Mouse (Mus musculus): Measurements from ENCODE around the gene 1700049E17Rik1. TPM values are rescaled to one million over a fixed set of nuclear protein-coding genes. Genes with fewer than 3 reads are reported as not detected.
"Not testable (repeated sequence)": the region's sequence is repeated elsewhere in the genome, so short reads cannot be mapped to it uniquely, and the experiment has no call there.

1700049E17Rik1 gene
- not detected in 2 replicates for polyA plus RNA-seq (2014; fragmentation: Nextera tagmentation; extraction: Ambion mirVana)

DNA sequence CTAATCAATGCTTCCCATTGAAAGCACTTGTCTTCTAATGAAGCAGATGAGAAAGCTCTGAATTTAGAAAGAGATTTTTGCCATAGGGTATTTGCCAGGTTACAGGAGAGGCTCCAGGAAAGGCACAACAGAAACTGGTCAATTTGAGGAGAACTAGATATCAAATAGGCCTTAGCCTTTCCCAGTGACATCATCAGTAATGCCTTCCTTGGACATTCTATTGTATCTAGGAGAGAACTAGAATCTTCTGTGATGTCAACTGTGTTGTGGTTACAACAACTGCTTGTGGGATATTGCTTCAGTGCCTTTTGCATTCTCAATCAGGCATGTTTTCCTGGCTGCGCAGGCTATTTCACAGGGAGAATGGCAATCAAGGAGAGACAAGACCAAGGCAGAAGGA lies at the start of gene 1700049E17Rik1:
1700049E17Rik1 (plus strand) TSS at position 301 of the 400 bp plus-strand sequence.
- not testable (repeated sequence) for H3K4me2 ChIP-seq (replicated peaks); H3K36me3 ChIP-seq (replicated peaks; ENCODE audit: control insufficient read depth, insufficient read depth); ATAC-seq (ENCODE audit: low FRiP score); DNase-seq (ENCODE audit: low spot score); H3K27me3 ChIP-seq (ENCODE audit: control insufficient read depth, insufficient read depth, low read length); H3K4me1 ChIP-seq (replicated peaks; ENCODE audit: control insufficient read depth, insufficient read depth, low read length); H3K9me3 ChIP-seq (ENCODE audit: control insufficient read depth, low read length); H3K9ac ChIP-seq; H3K27ac ChIP-seq; H3K4me3 ChIP-seq (replicated peaks; ENCODE audit: low read length)
- no CpG with 5 or more reads among the region's 1 CpGs for WGBS

DNA sequence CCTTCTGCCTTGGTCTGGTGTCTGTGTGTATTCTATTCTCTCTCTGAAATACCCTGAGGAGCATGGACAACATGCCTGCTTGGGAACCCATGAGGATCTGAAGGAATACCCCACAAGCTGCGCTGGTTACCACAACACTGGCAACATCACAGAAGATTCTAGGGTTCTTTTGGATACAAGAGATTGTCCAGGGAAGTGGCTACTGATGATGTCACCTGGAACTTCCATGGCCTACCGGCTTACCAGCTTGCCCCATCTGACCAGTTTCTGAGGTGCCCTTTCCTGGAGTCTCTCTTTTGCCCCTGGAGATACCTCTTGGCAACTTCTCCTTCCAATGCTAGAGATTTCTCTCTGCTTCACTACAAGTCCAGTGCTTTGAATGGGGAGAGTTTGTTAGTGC lies 17.6 kb upstream of the 1700049E17Rik1 start, which contains the start of gene Gm7980:
Gm7980 (minus strand) TSS at position 101 of the 400 bp plus-strand sequence.
- not testable (repeated sequence) for H3K27ac ChIP-seq; ATAC-seq (ENCODE audit: low FRiP score)

DNA sequence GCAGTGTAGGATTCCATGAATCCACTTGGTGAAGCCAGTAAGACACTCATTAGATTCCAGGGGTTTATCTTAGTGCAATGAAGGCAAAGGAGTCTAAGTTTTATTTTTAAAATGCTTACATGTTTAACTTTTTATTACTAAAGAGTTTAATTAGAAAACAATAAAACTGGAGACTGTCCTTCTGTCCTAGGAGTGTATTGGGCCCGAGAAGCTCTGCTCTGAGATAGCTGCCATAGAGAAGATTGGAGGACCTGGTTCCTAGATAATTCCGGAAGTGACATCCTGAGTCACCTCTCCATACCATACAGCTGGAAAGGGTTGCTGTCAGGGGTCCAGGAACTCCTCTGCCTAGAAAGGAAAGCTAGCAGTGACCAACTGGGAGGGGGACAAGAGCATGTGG lies 18.9 kb downstream of the 1700049E17Rik1 start, which contains the start of gene 1700024B05Rik:
1700024B05Rik (plus strand) TSS at position 301 of the 400 bp plus-strand sequence.
- not testable (repeated sequence) for H3K27ac ChIP-seq; H3K27me3 ChIP-seq (ENCODE audit: control insufficient read depth, insufficient read depth, low read length); DNase-seq (ENCODE audit: low spot score); H3K9ac ChIP-seq; H3K9me3 ChIP-seq (ENCODE audit: control insufficient read depth, low read length); H3K36me3 ChIP-seq (replicated peaks; ENCODE audit: control insufficient read depth, insufficient read depth); H3K4me1 ChIP-seq (replicated peaks; ENCODE audit: control insufficient read depth, insufficient read depth, low read length); H3K4me2 ChIP-seq (replicated peaks); ATAC-seq (ENCODE audit: low FRiP score); H3K4me3 ChIP-seq (replicated peaks; ENCODE audit: low read length)
- WGBS = 67% methylated on average over 1 of the region's 2 CpGs

More for the DNA sequence above, 17.6 kb upstream of the 1700049E17Rik1 start, which contains the start of gene Gm7980:
- H3K27me3 ChIP-seq (ENCODE audit: control insufficient read depth, insufficient read depth, low read length); DNase-seq (ENCODE audit: low spot score); H3K4me3 ChIP-seq (replicated peaks; ENCODE audit: low read length); H3K4me2 ChIP-seq (replicated peaks); H3K4me1 ChIP-seq (replicated peaks; ENCODE audit: control insufficient read depth, insufficient read depth, low read length); H3K36me3 ChIP-seq (replicated peaks; ENCODE audit: control insufficient read depth, insufficient read depth); H3K9me3 ChIP-seq (ENCODE audit: control insufficient read depth, low read length); H3K9ac ChIP-seq: not testable (repeated sequence)
- no CpG with 5 or more reads among the region's 2 CpGs for WGBS

DNA sequence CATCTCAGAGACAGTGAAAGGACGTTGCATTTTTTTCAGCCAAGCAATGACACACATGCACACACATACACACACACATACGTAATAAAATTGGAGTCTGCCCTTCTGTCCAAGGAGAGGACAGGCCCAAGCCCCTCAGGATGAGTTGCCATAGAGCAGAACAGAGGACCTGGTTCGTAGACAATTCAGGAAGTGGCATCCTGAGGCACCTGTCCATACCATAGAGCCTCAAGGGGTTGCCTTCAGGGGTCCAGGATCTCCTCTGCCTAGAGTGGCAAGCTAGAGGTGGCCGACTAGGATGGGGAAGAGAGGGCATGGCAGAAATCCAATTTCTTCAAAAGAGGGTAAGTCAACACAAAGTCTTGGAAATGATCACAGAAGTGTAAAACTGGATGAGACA lies 39.3 kb downstream of the 1700049E17Rik1 start:
- WGBS = 73% methylated on average over 4 of the region's 4 CpGs

DNA sequence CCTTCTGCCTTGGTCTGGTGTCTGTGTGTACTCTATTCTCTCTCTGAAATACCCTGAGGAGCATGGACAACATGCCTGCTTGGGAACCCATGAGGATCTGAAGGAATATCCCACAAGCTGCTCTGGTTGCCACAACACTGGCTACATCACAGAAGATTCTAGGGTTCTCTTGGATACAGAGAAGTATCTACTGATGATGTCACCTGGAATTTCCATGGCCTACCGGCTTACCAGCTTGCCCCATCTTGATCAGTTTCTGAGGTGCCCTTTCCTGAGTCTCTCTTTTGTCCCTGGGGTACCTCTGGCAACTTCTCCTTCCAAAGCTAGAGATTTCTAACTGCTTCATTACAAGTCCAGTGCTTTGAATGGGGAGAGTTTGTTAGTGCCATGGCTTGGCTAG lies 43.1 kb downstream of the 1700049E17Rik1 start, which contains the start of gene Gm6401:
Gm6401 (minus strand) TSS at position 101 of the 400 bp plus-strand sequence.
- DNase-seq (ENCODE audit: low spot score); H3K4me1 ChIP-seq (replicated peaks; ENCODE audit: control insufficient read depth, insufficient read depth, low read length); H3K27ac ChIP-seq; H3K9ac ChIP-seq; H3K27me3 ChIP-seq (ENCODE audit: control insufficient read depth, insufficient read depth, low read length); H3K4me3 ChIP-seq (replicated peaks; ENCODE audit: low read length); H3K36me3 ChIP-seq (replicated peaks; ENCODE audit: control insufficient read depth, insufficient read depth); H3K4me2 ChIP-seq (replicated peaks); ATAC-seq (ENCODE audit: low FRiP score); H3K9me3 ChIP-seq (ENCODE audit: control insufficient read depth, low read length): not testable (repeated sequence)
- WGBS = 83% methylated on average over 1 of the region's 1 CpGs

More for the DNA sequence above, 39.3 kb downstream of the 1700049E17Rik1 start:
- H3K9ac ChIP-seq; H3K27ac ChIP-seq; H3K4me1 ChIP-seq (replicated peaks; ENCODE audit: control insufficient read depth, insufficient read depth, low read length); H3K9me3 ChIP-seq (ENCODE audit: control insufficient read depth, low read length); H3K27me3 ChIP-seq (ENCODE audit: control insufficient read depth, insufficient read depth, low read length); H3K36me3 ChIP-seq (replicated peaks; ENCODE audit: control insufficient read depth, insufficient read depth); DNase-seq (ENCODE audit: low spot score); ATAC-seq (ENCODE audit: low FRiP score); H3K4me2 ChIP-seq (replicated peaks); H3K4me3 ChIP-seq (replicated peaks; ENCODE audit: low read length): not testable (repeated sequence)

DNA sequence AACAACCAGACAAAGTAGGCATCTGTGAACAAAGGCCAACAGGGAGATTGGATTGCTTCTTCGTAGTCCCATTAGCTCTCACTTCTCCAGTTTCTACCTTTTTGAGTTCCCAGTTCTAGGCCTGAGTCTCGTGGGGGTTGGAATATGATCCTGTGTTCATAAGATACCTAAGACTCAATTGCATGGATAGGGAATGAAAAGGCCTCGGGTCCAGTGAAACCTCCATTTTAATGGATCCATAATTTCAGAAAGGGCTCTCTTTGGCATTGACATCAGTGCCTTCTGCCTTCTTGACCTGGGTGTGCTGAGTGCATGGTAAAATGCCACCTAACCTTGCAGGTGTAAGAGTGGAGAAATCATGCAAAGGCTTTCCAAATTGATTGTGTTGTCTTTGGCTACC lies 43.8 kb downstream of the 1700049E17Rik1 start:
- H3K27ac ChIP-seq; H3K9me3 ChIP-seq (ENCODE audit: control insufficient read depth, low read length); H3K4me1 ChIP-seq (replicated peaks; ENCODE audit: control insufficient read depth, insufficient read depth, low read length); DNase-seq (ENCODE audit: low spot score); H3K9ac ChIP-seq; H3K4me2 ChIP-seq (replicated peaks); H3K36me3 ChIP-seq (replicated peaks; ENCODE audit: control insufficient read depth, insufficient read depth); H3K4me3 ChIP-seq (replicated peaks; ENCODE audit: low read length); H3K27me3 ChIP-seq (ENCODE audit: control insufficient read depth, insufficient read depth, low read length); ATAC-seq (ENCODE audit: low FRiP score): not testable (repeated sequence)
- WGBS = 74% methylated on average over 3 of the region's 3 CpGs

Other genes starting within 250 kb of the 1700049E17Rik1 start
- not detected in 2 replicates for gene Gm8068, start 223.1 kb upstream of the 1700049E17Rik1 start, polyA plus RNA-seq (2014; fragmentation: Nextera tagmentation; extraction: Ambion mirVana)
- not detected in 2 replicates for gene Gm7929, start 174.3 kb upstream of the 1700049E17Rik1 start, polyA plus RNA-seq (2014; fragmentation: Nextera tagmentation; extraction: Ambion mirVana)
- not detected in 2 replicates for gene Gm47189, start 152.5 kb upstream of the 1700049E17Rik1 start, polyA plus RNA-seq (2014; fragmentation: Nextera tagmentation; extraction: Ambion mirVana)
- gene Gm7980, start 17.7 kb upstream of the 1700049E17Rik1 start, polyA plus RNA-seq (2014; fragmentation: Nextera tagmentation; extraction: Ambion mirVana) = not detected in 2 replicates
- gene 1700024B05Rik, start 19.0 kb downstream of the 1700049E17Rik1 start, polyA plus RNA-seq (2014; fragmentation: Nextera tagmentation; extraction: Ambion mirVana) = not detected in 2 replicates
- not detected in 2 replicates for gene Gm6401, start 43.0 kb downstream of the 1700049E17Rik1 start, polyA plus RNA-seq (2014; fragmentation: Nextera tagmentation; extraction: Ambion mirVana)
- gene Gm3543, start 58.4 kb downstream of the 1700049E17Rik1 start, polyA plus RNA-seq (2014; fragmentation: Nextera tagmentation; extraction: Ambion mirVana) = not detected in 2 replicates
- gene Gm7951, start 192.4 kb downstream of the 1700049E17Rik1 start, polyA plus RNA-seq (2014; fragmentation: Nextera tagmentation; extraction: Ambion mirVana) = not detected in 2 replicates
- gene Gm17027, start 237.7 kb downstream of the 1700049E17Rik1 start, polyA plus RNA-seq (2014; fragmentation: Nextera tagmentation; extraction: Ambion mirVana) = not detected in 2 replicates